In genomic region chr1:84777455-84777854, GRCm38 (mm10) we compare ENCODE assay signal across 18 mouse cellular contexts.
DNase-seq lines count a peak whose midpoint lies in the region; ATAC-seq and TF ChIP-seq lines count a peak whose summit lies in the region.
"Had no signal": no experiment of that assay in that cellular context is flagged by ENCODE, and none has a peak within 500 bp of the region (broad histone marks: within the 10 kb centered on the region; RNA-seq: fewer than 3 reads in every experiment).

No protein-coding gene starts in this region.

- TF ChIP-seq CTCF in layer of hippocampus, adult 2 months (conservative IDR thresholded peaks at IDR 0.05), result no peak

- H3K27ac ChIP-seq in layer of hippocampus, adult 2 months, result no peak overlapping the region

- no peak overlapping the region for H3K4me3 ChIP-seq in layer of hippocampus, adult 2 months

- peak; percentile 92 for ATAC-seq in frontal cortex, adult (ENCODE audit: low TSS enrichment)
- ATAC-seq: activated CD4-positive, CD25-positive, alpha-beta regulatory T cell, adult 4 months; CD4-positive, CD25-positive, alpha-beta regulatory T cell, adult 4 months; Patski had no signal

- no peak for DNase-seq in frontal cortex, postnatal 25 days (ENCODE audit: low spot score in 2 of 2)
- DNase-seq in brain, adult 2 months (ENCODE audit: low read depth, low spot score), result peak; percentile 20
- DNase-seq in layer of hippocampus, adult 2 months (ENCODE audit: low spot score in 2 of 2), result no peak
- DNase-seq: adrenal gland, adult 2 months; adrenal gland, adult 8-10 months; adrenal gland, postnatal 10 days; adrenal gland, postnatal 14 days; adrenal gland, postnatal 25 days; adrenal gland, postnatal 36 days; B cell, adult 2 months; cerebellum, adult 11 months; cerebellum, adult 11-12 months; cerebellum, adult 18-20 months; cerebellum, adult 2 months had no signal
